Mouse (Mus musculus) urinary bladder, adult 18-20 months (tissue): ENCODE results near the gene Notch1.

Experiments
- DNase-seq, 2 experiments: peaks; one replicate each; pipeline ENCODE4 v3.0.0; 2022; ENCODE audit warnings: low spot score in 2 of 2, mixed read lengths in 2 of 2

The Notch1 gene

DNA sequence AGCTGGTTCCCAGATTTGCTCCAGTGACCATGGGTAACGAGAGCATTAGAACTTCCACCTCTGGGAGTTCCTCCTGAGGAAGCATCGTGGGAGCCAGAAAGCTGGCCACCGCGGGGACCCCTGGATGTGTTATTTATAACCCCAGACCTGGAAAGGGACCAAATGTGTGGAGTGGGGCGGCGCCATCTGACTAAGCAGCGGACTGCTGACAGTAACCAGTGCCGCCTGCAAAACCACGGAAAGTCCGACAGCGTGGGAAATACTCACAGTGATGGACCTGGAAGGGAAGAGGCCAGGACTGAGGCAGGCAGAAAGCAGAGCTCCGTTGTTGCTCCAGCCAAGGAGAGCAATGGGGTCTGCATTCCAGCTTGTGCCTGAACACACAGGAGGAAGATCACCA, at the start of gene Notch1:
Notch1 (minus strand) TSS at position 389 of the 400 bp plus-strand sequence.
- DNase-seq: no peak

DNA sequence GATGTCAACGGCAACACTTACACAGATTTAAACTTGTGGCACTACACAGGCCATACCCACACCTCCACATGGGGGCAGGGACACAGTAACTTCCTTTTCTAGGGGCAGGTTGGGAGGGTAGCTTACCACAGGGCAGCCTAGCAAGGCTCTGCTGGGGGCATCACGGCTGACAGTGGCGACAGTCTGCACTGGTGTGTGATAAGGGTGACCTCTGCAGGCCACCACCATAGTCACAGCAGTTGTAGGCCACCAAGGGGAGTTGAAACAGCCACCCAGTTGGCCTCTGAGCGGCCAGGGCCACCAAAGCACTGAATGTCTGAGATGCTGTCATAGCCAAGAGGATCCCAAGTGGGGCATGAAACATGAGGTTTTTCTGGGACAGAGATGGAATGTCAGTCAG, 49.8 kb upstream of the Notch1 start:
- DNase-seq: no peak

DNA sequence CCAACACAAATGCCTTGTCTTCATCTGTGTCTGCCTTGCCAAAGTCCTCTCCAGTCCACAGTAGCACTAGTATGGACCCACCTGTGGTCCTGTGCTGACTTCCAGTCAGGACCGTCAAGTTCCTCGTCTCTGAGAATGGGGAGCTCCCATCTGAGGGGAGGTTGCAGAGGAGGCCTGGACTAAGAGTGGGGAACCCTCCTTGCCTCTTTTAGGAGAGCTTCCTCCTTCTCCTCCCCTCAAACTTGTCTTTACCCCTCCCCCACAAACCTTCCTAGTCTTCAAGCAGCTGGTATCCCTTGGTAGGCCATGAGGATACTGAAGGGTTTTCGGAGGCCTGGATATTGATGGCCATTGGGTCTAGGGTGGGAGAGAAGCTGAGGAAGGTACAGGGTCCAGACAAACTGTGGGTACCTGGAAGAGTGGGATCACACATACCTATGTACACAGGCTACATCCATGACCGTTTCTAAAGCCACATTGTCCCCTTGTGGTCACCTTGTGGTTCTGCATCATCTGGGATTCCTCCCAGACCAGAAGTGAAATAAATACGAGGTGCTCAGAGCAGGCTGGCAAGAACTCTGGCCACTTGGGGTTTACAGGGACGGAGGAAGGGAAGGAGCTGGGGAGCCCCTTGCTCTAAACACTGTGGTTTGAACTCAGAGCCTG, 45.0 kb upstream of the Notch1 start:
- DNase-seq: no peak

DNA sequence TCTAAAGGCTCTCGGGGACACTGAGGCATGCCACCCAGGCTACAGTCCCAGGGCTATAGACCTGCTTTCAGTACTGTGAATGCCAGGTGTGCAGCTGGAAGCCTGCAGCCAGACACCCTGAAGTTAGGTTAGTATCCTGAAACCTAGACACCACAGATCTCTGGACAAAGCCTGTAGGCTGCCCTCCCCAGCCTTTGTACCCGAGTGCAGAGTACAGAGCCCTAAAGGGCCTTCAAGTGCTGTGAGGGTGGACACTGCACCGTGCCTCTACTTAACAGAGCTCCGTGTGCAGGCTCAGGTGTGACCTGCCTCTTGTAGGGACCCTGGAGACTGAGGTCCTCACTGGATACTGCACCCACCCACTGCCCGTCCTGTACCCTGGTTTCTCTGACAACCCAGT, 44.0 kb upstream of the Notch1 start:
- DNase-seq: no peak

DNA sequence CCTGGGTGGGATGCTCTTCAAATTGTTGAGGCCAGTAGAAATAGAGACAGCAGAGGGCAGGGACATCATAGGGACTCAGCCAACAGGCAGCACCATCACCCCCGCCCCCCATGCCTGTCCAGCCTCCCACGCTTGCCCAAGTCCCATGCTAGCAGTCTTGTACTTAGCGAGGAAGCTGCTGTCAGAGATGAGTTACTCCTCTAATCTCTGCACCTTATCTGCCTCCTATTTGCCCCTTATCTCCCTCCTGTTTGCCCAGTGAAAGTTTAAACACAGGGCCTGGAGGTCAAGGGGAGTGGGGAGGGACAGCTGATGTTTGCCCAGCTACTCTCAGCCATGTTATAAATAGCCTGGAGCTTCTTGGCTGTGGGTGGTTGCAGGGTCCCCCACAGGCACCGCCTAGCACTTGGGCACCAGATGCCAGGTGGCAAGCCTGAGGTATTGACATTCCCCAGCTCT, 40.1 kb upstream of the Notch1 start:
- DNase-seq: peak in 1 of 2 experiments; percentile 56

DNA sequence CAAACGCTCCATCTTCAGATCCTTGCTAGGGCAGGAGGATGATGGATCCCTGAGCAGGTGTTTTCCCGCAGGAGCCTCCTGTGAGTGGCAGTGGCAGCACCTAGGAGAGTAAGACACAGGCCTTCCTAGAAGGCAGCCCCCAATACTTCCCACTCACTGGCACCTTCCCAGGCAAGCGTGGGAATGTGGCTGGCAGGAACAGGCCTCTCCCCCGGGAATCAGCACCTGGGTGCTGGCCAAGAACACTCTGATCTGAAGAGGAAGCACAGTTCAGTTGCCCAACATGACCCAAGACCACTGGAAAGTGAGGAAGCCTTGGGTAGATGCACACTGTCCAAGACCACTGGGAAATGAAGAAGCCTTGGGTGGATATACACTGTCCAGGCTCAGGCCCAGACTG, 38.6 kb upstream of the Notch1 start:
- no peak for DNase-seq

DNA sequence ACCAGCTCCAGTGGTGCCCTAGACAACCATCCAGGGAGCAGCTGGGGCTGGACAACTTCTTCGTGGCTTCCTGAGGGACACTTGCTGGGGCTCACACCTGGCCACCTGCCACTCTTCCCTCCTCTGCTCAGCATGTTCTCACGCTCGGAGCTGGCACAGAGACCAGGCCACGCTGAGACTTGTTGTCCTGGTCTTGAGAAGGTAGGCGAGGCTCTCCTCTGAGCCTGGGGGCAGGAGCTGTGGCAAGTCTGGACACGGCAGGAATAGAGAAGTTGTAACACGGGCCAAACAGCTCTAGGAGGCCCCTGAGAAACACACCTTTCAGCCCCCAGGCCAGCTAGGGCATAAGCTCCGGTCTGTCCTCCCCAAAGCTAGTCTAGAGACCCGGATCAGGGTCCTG, 37.4 kb upstream of the Notch1 start:
- peak; percentile 75 to 82 for DNase-seq

DNA sequence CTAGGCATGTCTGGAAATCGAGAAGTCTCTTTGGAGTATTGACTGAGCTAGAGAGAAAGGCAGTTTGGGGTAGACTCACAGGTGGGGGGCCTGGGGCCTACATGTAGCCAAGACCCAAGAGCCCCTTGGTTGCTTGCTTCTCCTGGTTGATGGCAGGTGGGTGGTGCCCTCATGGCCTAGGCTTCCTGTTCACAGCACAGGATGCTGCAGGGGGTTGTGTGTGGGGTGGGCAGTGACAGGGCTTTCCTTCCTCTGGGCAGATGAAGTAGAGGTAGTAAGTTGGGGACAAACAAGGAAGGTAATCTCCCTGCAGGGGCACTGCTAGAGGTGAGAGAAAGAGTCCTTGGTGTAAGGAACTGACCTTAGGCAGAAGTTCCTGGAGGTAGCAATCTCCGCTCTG, 35.6 kb upstream of the Notch1 start:
- no peak for DNase-seq

DNA sequence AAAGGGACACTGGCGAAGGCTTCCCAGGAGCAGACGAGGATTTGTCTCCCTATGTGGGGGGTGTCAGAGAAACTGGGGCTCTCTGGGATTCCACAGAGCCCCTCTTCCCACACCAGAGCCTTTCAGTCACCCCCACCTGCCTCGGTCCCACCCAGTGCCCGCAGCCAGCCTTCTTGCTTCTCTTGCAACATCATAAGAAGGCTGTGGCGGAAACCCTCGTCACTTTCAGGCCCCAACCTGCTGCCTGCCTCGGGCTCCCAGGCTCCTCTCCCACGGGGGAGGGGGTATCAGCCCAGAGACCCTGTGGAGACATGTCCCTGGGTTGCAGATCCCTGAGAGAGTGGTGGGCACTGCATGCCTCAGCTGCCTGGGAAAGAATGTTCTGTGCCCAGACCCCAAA, 35.0 kb upstream of the Notch1 start:
- DNase-seq: peak in 1 of 2 experiments; percentile 63

DNA sequence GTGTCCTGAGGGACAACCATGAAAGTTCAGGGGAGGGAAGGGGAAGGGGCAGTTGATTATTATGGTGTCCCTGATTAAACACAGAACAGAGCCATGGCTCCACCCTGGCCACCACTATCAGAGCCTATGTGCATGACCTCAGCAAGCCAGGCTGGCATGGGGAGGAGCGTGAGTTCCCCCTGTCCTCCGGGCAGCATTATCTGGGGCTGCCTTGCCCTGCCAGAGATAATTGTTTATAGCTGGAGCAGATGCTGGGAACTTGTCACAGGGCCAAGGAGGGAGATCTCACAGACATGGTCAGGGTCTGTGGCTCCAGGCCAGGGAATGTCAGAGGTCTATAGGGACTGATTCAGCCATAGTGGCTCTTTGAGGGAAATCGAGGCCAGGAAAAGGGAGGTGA, 34.3 kb upstream of the Notch1 start:
- no peak for DNase-seq

DNA sequence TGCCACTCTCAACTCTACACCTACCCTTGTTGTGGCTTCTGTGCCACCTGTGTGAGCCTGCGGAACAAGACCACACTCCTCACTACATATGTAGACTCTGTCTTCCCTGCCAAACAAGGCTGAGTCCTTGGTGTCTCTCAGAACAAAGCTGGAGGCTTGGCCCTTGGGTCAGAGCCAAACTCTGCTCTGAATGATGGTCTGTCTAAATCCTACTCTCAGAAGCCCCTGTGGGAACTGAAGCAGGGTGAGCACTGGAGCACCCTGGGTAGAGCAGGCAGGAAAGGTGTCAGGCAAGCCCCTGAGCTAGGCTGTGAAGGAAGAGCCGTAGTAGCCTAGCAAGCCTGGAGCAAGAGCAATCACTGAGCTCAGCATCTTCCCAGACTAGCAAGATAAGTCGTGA, 33.7 kb upstream of the Notch1 start:
- no peak for DNase-seq

DNA sequence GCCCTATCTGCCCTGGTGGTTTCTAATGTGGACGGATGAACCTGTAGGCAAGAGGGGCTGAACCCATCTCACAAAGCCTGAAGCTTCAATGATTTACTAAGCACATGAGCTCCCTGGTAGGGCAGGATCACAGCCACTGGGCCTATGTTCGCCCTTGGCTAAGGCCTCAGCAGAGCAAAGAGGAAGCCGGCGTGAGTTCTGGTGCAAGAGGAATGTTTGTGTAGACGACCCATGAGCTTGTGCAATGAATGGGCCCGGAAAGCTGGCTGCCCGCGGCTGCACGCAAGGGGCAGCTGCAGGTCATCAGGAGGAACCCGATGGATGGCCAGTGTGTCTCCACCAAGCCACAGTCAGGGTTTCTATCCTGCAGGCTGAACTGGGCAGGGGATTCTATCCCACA, 33.3 kb upstream of the Notch1 start:
- DNase-seq: no peak

DNA sequence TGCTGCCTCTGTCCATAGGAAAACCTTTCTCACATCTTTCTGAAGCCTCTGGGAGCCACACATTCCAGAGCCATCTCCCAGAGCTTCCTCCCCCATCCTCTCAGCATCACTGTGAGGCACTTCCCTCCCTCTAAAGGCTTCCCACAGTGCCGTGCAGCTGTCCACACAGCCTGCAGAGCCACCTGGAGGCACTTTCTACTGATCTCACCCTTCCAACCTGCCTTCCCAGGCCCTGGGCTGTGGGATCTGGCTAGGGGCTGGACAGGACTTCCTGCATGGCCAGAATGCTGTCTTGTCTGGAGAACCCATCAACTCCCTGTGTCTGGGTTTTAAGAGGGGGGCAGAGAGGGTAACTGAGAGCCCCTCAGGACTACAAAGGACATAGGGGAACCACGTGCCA, 31.0 kb upstream of the Notch1 start:
- no peak for DNase-seq

DNA sequence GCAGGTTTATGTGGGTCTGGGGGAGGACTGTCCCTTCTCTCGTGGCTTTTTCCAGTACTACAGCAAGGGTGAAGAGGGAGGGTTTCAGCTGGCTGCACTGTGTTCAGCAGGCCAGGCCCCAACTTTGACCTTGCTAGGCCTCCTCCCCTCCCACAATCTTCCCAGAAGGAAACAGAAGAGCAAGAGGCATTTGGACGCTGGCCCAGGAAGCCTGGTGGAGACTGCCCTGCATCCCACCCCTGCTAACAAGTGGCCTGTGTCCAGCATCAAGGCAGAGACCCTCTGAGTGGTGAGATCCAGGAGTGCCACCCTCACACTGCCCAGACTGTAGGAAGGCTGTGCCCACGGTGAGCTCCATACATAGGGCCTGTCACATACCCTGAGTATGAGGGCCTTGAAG, 27.8 kb upstream of the Notch1 start:
- no peak for DNase-seq

DNA sequence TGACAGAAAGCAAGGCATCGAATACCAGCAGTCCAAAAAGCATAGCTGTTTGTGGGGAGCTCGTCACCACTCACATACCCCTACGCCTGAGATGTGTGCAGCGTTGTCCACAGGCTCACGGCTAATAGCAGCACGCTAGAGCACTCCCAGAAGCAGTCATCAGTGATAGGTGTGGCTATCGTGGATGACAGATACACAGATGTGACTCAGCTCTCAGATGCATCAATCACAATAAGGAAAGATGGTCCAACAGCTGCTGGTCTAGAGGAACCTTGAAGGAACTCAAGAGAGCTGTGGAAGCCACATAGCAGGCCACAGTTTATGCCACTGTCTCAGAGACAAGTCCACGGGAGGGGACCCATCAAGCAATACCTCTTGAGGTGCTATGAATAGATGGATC, 27.3 kb upstream of the Notch1 start:
- DNase-seq: no peak

DNA sequence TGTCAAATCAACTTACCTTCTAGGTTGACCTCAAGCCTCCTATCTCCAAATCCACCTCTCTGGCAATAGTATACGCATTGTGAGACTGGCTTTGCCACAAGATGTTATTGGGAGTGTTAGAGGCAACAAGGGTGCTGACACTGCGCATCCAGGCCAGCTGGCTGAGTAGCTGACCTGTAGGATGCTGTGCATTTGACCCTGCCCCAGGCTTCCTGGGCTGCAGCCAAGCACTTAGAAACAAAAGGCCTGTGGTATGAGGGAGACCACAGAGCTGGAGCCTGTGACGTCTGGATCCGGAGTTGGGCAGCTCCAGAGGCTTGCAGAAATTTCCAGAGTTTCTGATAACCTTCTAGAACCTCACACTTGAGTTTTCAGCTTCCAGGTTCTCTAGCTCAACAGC, 26.7 kb upstream of the Notch1 start:
- no peak for DNase-seq

DNA sequence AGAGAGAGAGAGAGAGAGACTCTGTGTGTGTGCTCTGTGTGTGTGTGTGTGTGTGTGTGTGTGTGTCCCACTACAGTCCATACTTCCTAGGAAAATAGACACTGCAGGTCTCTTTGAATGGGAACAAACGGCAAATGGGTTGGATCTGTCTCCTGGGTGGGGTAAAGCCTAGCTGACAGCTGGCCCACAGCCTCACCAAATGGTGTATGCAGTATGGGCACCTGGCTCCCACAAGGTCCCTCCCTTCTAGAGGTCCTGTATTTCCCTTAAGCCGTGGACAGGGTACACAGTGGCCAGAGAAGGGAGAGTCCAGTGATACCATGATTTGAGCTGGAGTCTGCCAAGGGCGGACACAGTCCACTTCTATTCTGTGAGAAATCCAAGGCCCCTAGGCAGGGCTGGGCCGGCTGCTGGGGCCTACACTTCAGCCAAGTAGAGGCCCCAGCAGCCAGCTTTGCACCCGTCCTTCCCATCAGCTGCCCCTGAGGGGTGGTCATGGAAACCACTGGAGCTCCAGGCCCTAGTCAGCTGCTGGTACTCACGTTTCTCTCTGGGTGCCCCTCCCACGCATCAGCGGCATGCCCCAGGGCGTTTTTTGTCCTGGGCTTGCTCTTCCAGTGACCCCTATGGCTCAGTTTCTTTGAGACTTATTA, 24.9 kb upstream of the Notch1 start:
- DNase-seq: no peak

DNA sequence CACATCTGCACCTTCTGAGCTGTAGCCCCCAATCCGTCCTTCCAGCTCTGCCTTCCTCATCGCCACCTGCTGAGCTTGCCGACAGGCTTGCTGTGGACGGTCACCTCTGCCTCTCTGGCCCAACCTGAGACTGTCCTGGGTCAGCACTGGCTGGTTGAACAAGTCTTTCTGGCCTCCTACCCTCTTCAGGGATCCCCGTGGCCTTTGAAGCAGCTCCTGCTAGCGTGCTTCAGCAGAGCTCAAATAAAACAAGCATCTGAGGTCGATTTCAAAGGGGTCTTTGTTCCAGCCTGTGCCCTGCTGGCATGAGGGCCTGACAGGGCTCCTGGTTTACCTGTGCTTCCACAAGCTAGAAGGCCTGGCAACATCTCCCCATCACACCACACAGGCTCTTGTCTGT, 24.3 kb upstream of the Notch1 start:
- DNase-seq: peak in 1 of 2 experiments; percentile 47

DNA sequence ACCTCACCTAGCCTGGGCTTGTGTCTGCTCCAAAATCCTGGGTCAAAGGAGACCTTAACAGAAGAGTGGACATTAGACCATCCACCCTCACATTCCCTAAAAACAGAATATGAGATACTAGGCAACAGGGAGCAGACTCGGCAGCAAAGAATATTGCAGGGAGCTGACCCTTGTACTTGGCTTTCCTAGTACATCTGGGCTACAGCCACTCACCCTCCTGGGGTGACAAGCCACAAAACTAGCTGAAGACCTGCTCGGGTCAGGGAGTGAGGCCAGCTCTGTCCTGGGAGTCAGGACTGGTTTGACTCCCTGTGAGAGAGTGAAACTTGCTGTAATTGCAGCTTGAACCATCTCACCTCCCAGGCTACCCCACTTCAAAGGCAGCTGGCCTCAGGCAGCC, 23.1 kb upstream of the Notch1 start:
- DNase-seq: no peak

DNA sequence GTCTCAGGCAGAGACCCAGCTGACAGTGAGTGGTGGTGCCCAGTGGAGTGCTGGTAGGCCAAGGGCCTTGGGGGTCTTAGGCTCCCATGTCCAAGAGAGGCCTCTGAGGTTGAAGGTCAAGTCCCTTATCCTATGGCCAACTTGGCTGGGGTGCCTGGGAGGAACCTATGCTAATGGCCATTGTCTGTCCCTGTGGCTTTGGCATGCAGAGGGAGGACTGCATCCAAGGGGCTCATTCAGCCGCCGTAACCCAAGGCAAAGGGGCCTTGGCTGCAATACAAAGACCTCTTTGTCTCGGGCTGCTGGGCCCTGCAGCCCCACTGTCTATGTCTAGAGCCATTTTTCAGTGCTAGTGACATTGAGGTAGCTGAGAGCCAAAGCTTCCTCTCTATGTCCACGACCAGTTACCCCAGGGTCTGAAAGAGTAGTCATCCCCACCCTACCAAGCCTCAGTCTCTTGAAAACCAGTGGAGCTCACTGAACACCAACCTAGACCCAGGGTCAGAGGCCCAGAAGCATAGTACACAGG, 19.1 kb upstream of the Notch1 start:
- DNase-seq: no peak

DNA sequence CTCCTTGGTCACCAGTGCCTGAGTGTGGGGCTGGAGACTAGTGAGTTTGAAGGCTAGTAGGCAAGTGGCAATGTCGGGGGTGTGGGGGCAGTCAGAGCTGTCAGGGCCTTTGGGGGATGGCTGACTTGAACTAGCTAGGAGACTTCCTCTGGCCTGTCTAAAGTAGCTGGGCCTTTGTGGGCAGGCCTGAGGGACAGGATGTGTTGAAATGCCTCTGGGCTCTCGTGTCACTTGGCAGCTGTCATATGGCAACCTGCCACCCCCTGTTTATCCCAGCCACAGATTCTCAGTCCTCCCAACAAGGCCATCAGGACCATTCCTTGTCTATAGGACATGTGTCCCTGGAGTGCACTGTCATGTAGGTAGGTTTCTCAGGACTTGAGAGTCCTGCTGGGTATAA, 18.2 kb upstream of the Notch1 start:
- DNase-seq: no peak

DNA sequence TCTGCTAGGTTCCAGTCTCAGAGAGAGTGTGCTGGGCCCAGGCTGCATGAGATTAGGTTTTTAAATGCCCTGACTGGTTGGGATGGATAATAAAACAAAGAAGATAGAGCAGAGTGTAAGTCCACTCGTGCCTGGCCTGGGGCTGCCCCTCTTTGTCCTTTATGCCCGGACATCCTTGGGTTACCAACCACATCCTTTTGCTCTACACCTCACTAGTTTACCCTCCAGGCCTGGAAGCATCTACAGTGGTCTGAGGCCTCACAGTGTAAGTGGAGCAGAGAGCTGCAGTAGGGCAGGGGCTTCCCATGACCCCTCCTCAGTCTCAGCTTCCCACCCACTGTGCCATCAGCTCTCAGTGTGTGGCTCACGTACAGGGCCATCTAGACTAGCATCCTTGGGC, 17.7 kb upstream of the Notch1 start:
- DNase-seq: no peak

DNA sequence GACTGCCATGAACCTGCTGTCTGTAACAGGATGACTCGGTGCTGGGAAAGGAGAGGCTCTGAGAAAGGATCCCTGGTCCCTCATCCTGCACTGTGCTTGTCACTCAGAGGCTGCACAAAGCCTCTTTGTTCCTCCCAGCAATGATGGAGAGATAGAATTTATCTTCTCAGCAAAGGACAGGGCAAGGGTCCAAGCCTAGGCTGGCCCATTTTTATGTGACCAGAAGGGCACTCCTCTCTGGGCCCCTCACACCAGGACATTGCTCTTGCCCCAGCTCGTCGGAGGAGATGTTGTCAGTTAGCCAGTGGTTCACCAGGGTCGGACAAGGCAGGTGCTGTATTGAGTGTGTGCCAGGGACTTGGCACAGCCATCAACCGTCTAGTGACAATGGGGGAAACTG, 16.8 kb upstream of the Notch1 start:
- no peak for DNase-seq

DNA sequence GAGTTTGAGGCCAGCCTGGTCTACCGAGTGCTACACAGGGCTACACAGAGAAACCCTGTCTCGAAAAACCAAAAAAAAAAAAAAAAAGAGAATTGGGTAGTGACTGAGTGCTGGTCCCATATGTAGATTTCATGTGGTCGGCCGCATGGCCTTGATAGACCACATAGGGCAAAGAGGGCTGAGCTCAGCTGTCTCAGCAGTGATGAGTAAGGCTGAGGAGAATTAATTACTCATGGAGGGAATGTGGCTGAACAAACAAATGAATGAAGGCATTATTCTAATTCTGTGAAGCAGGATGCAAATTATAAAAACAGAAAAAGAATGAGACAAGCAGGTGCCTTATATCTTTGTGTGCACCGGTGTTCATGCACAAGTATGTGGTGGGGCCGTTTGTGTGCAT, 15.4 kb upstream of the Notch1 start:
- no peak for DNase-seq
